Mouse (Mus musculus) embryonic facial prominence, embryonic 12.5 days (tissue): ENCODE measurements around the gene C530008M17Rik. TPM values are rescaled to one million over a fixed set of nuclear protein-coding genes. Genes with fewer than 3 reads are reported as not detected.

ENCODE experiments used
- ATAC-seq: fragments of 200-750 bp; cut with Nextera tagmentation; 2 replicates; pipeline ENCODE4 v1.8.0; 2017; ENCODE audit not compliant: insufficient number of reproducible peaks, insufficient read depth, low FRiP score, low TSS enrichment
- H3K27ac ChIP-seq: fragments of 300-500 bp; sonication (generic); 2 replicates; pipeline ENCODE4 v1.5.1; 2016; ENCODE audit warnings: mild to moderate bottlenecking
- H3K27me3 ChIP-seq: fragments of 300-500 bp; sonication (generic); 2 replicates; pipeline ENCODE4 v1.6.1; 2016; ENCODE audit warnings: mild to moderate bottlenecking, moderate library complexity
- H3K36me3 ChIP-seq: fragments of 300-500 bp; sonication (generic); 2 replicates; pipeline ENCODE4 v1.6.1; 2016; ENCODE audit warnings: mild to moderate bottlenecking
- H3K4me1 ChIP-seq: fragments of 300-500 bp; sonication (generic); 2 replicates; pipeline ENCODE4 v1.6.1; 2016
- H3K4me2 ChIP-seq: fragments of 300-500 bp; sonication (generic); replicated peaks from 2 replicates; pipeline ENCODE4 v1.6.1; 2016; ENCODE audit warnings: mild to moderate bottlenecking, moderate library complexity
- H3K4me3 ChIP-seq: fragments of 300-500 bp; sonication (generic); 2 replicates; pipeline ENCODE4 v1.5.1; 2016; ENCODE audit warnings: mild to moderate bottlenecking
- H3K9ac ChIP-seq: fragments of 300-500 bp; sonication (generic); 2 replicates; pipeline ENCODE4 v1.6.1; 2016; ENCODE audit warnings: mild to moderate bottlenecking, moderate library complexity
- H3K9me3 ChIP-seq: fragments of 300-500 bp; sonication (generic); 2 replicates; pipeline ENCODE4 v1.6.1; 2016; ENCODE audit warnings: mild to moderate bottlenecking, moderate library complexity
- WGBS: fragments of 180-500 bp; shearing (Covaris S2); methylation state at CpG from one replicate; pipeline ENCODE4 v1.1.7; 2016; 5-methylcytosine and 5-hydroxymethylcytosine counted together
- polyA plus RNA-seq: library from polyadenylated mRNA; unstranded; fragments of >200 nt; fragmentation: Nextera tagmentation; extraction: Ambion mirVana; gene quantifications from 2 replicates; pipeline ENCODE4 v1.2.1, GENCODE M21; 2016

Gene C530008M17Rik
- polyA plus RNA-seq, 1 experiment from 2014 or later: 28.0 TPM

DNA sequence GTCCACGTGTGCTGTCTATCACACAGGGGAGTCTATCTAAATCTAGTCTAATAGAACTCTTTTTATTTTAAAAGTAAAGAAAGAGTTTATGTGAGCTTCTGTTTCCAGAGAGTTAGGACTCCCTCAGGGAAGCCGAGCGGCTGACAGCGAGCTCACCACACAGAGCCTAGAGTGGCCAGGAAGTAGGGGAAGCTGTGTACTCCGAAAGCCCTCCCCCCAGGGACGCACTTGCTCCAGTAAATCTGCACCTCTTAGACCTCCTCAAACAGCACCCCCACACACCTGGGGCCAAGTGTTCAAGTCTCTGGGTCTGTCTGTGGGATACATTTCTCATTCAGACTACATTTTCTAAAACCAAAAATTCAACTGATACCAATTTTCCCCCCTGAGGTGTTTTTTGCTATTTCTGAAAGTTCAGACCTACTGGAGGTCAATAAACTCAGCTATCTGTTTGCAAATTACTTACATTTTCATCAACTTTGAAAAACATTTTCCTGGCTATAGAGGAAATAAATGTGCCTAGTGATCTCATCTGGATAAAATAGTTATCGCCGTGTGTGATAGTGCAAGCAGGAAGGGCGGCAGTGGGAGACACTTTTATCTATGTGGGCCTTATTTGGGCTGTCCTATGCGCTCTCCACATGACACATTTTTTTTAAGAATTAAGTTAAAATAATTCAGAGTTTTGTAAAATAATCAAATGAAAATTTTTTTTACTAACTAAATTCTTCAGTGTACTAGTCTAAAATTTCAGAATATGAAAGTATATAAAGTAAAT is 11.0 kb upstream of the C530008M17Rik start:
- Histone ChIP-seq H3K4me2 (no peak overlapping the region), H3K9ac (no peak overlapping the region), H3K4me3 (no peak overlapping the region), H3K4me1 (no peaks in the 10 kb centered on the region), H3K36me3 (peaks cover 39% of the 10 kb centered on the region), H3K27me3 (no peaks in the 10 kb centered on the region), H3K9me3 (no peaks in the 10 kb centered on the region), H3K27ac (no peak overlapping the region)
- no peak for ATAC-seq
- 92% methylated on average over 10 of the region's 10 CpGs for WGBS

DNA sequence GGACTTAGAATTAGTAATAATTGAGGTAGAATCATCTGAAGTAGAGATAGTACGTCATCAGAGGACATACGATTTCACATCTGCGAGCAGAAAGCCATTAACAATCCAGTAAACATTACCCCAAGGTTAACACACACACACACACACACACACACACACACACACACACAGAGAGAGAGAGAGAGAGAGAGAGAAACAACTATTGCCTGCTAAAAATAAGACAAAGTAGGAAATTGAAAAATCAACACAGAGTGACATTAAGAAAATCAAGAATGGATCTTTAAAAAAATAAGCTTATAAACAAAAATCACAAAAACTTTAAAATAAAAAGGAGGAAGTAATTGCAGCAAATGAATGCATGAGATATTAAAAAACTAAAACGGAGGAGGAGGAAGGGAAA is 6.4 kb upstream of the C530008M17Rik start:
- no peaks in the 10 kb centered on the region for H3K4me1 ChIP-seq
- no peak for ATAC-seq
- H3K9me3 ChIP-seq: no peaks in the 10 kb centered on the region
- H3K9ac ChIP-seq: no peak overlapping the region
- 79% methylated on average over 4 of the region's 4 CpGs for whole genome bisulfite sequencing
- no peaks in the 10 kb centered on the region for H3K36me3 ChIP-seq
- H3K27ac ChIP-seq: no peak overlapping the region
- H3K27me3 ChIP-seq: no peaks in the 10 kb centered on the region
- no peak overlapping the region for H3K4me3 ChIP-seq
- no peak overlapping the region for H3K4me2 ChIP-seq

- 68% methylated on average over 5 of the region's 5 CpGs for WGBS
- Histone ChIP-seq H3K4me2 (no peak overlapping the region), H3K4me1 (no peaks in the 10 kb centered on the region), H3K9ac (no peak overlapping the region), H3K9me3 (no peaks in the 10 kb centered on the region), H3K27ac (no peak overlapping the region), H3K27me3 (no peaks in the 10 kb centered on the region), H3K4me3 (no peak overlapping the region), H3K36me3 (no peaks in the 10 kb centered on the region)
- ATAC-seq: no peak
Observed at GRCm38 (mm10) chr5:76651151-76651725, 5.1 kb upstream of the C530008M17Rik start.

- WGBS: 1% methylated on average over 68 of the region's 80 CpGs
- ATAC-seq: peak; percentile 88
- H3K27me3 ChIP-seq: no peaks in the 10 kb centered on the region
Observed at GRCm38 (mm10) chr5:76657245-76658083, 1.2 kb downstream of the C530008M17Rik start.

DNA sequence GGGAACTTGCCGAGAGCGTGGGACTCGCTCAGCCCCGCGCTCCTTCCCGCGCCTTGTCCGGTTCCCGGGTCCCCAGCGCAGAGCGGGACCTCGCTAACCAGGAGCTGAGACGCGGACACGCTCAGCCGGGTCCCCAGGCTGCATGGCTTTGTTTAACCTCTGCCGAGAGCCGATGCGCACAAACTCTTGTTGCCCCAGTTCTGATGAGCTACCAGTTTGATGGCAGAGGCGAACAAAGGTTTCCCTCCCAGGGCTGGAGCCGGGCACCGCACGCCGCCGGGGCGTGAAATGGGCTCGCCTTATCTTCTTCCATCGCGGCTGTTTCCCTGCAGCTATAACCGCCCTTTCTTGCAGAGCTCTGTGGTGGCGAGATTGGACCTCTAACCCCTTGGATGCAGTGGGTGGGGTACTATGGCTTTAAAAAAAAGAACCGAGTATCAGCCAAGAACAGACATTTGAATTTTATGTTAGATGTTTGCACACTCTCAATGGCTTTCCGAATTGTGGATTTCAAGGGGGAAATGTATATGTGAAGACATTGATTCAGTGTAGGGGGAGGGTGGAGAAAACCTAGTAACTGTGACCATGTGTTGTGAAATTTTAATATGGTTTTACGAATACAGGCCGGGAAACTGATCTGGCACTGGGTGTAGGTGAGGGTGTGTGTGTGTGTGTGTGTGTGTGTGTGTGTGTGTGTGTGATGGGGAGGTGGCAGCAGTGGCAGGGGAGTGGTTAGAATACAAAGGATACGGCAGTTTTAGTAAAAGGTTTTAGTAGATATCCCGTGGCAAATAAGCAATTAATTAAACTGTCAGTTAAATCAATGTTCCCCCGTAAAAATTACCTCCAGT is 2.0 kb downstream of the C530008M17Rik start:
- peak overlapping the region; percentile 83 for H3K27ac ChIP-seq
- peak overlapping the region; percentile 69 for H3K4me3 ChIP-seq
- 1% methylated on average over 38 of the region's 38 CpGs for WGBS
- H3K4me1 ChIP-seq: 0 out of 2 replicates have a peak, but pooled peaks cover 2% of the 10 kb centered on the region
- ATAC-seq: peak; percentile 68
- peak overlapping the region; percentile 80 for H3K4me2 ChIP-seq
- no peaks in the 10 kb centered on the region for H3K36me3 ChIP-seq
- peak overlapping the region; percentile 85 for H3K9ac ChIP-seq
- no peaks in the 10 kb centered on the region for H3K27me3 ChIP-seq
- H3K9me3 ChIP-seq: no peaks in the 10 kb centered on the region

More at GRCm38 (mm10) chr5:76657245-76658083, 1.2 kb downstream of the C530008M17Rik start:
- H3K4me3 ChIP-seq: peak overlapping the region; percentile 69
- peak overlapping the region; percentile 83 for H3K27ac ChIP-seq
- H3K36me3 ChIP-seq: no peaks in the 10 kb centered on the region
- peak overlapping the region; percentile 80 for H3K4me2 ChIP-seq
- peak overlapping the region; percentile 85 for H3K9ac ChIP-seq
- H3K9me3 ChIP-seq: no peaks in the 10 kb centered on the region
- H3K4me1 ChIP-seq: 0 out of 2 replicates have a peak, but pooled peaks cover 2% of the 10 kb centered on the region

DNA sequence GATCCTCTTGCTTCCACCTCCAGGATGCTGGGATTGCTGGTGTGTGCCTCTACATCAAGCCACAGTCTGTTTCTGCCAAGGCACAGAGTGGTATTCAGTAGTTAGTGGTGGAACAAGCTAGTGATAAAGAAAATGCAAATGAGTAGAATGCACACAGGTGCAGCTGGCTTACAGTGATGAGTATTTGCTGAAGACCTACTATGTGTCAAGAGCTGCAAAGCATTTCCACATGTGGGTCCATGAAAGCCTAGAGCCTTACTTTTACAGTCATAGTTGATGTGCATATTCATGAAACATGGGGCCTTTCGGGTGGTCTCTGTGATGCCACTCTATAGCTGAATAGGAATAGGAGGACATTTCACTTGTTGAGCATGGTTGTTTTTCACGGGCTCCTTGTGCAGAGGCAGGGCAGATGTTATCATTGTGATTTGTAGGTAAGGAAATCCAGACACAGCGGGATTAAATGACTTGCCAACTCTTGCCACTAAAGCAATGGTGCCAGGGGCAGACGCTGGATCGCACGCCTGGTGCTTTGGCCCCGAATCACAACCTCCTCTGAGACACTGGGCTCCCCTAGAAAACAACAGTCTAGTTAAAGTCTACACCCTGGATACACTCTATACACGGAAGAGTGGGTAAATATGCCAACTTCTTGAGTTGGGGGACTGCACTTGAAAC is 3.8 kb downstream of the C530008M17Rik start:
- H3K27me3 ChIP-seq: no peaks in the 10 kb centered on the region
- 86% methylated on average over 8 of the region's 8 CpGs for WGBS
- H3K4me3 ChIP-seq: no peak overlapping the region
- no peak overlapping the region for H3K9ac ChIP-seq
- no peaks in the 10 kb centered on the region for H3K9me3 ChIP-seq
- no peak overlapping the region for H3K27ac ChIP-seq
- no peaks in the 10 kb centered on the region for H3K36me3 ChIP-seq
- 0 out of 2 replicates have a peak, but pooled peaks cover 2% of the 10 kb centered on the region for H3K4me1 ChIP-seq
- H3K4me2 ChIP-seq: no peak overlapping the region
- ATAC-seq: no peak

- no peak overlapping the region for H3K4me3 ChIP-seq
- no peaks in the 10 kb centered on the region for H3K27me3 ChIP-seq
- H3K4me1 ChIP-seq: 0 out of 2 replicates have a peak, but pooled peaks cover 2% of the 10 kb centered on the region
- no peaks in the 10 kb centered on the region for H3K36me3 ChIP-seq
- 92% methylated on average over 4 of the region's 4 CpGs for WGBS
- no peak overlapping the region for H3K4me2 ChIP-seq
- H3K27ac ChIP-seq: no peak overlapping the region
- no peaks in the 10 kb centered on the region for H3K9me3 ChIP-seq
- no peak for ATAC-seq
- H3K9ac ChIP-seq: no peak overlapping the region
Observed at GRCm38 (mm10) chr5:76661310-76661709, 5.0 kb downstream of the C530008M17Rik start.

- no peaks in the 10 kb centered on the region for H3K9me3 ChIP-seq
- no peak overlapping the region for H3K9ac ChIP-seq
- ATAC-seq: no peak
- H3K27ac ChIP-seq: no peak overlapping the region
- no peaks in the 10 kb centered on the region for H3K27me3 ChIP-seq
- no peaks in the 10 kb centered on the region for H3K36me3 ChIP-seq
- 0 out of 2 replicates have a peak, but pooled peaks cover 2% of the 10 kb centered on the region for H3K4me1 ChIP-seq
- H3K4me3 ChIP-seq: no peak overlapping the region
- H3K4me2 ChIP-seq: no peak overlapping the region
- 78% methylated on average over 7 of the region's 7 CpGs for WGBS
Observed at GRCm38 (mm10) chr5:76664936-76665335, 8.6 kb downstream of the C530008M17Rik start.

- Histone ChIP-seq H3K4me2 (no peak overlapping the region), H3K36me3 (no peaks in the 10 kb centered on the region), H3K9me3 (no peaks in the 10 kb centered on the region), H3K27ac (no peak overlapping the region), H3K4me1 (no peaks in the 10 kb centered on the region), H3K9ac (no peak overlapping the region), H3K27me3 (no peaks in the 10 kb centered on the region), H3K4me3 (no peak overlapping the region)
- 44% methylated on average over 7 of the region's 7 CpGs for WGBS
- ATAC-seq: no peak
Observed at GRCm38 (mm10) chr5:76665421-76665820, 9.1 kb downstream of the C530008M17Rik start.

DNA sequence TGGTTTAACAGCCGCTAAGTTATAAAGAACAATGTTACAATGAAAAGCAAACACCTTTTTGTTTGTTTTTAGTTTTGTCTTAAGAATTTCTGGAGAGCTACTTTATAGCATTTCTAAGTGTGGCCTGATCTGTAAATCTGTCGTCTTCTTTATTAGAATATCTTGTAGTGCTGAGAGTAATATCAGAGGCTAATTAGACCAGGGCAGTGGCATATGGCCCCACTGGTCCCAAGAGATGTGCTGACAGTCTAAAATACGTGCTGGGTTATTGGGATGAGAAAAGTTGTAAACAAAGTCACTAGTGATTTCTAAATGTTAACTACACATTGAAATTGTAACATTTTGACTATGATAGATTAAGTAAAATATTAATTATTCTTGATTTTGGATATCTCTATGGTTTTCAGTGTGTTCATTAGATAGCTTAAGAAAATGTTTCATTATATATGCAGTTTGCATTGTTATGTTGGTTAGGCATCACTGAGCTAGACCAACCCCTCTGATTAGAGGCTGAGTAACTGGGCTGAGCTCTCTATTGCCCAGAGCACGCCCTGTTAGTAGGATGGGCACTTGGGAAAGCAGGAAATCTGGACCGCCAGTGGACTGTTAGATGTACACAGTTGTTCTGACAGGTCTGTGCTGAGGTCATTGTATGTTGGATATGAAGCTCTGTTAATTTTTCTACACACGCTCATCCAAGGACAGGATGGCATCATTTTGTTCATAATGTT is 9.9 kb downstream of the C530008M17Rik start:
- no peak overlapping the region for H3K27ac ChIP-seq
- no peak overlapping the region for H3K9ac ChIP-seq
- WGBS: 80% methylated on average over 6 of the region's 6 CpGs
- no peak overlapping the region for H3K4me3 ChIP-seq
- H3K4me1 ChIP-seq: no peaks in the 10 kb centered on the region
- no peak overlapping the region for H3K4me2 ChIP-seq
- H3K36me3 ChIP-seq: no peaks in the 10 kb centered on the region
- H3K9me3 ChIP-seq: no peaks in the 10 kb centered on the region
- no peaks in the 10 kb centered on the region for H3K27me3 ChIP-seq
- no peak for ATAC-seq
